Mouse (Mus musculus) brain, embryonic 14.5 days (tissue): Measurements from ENCODE around the gene Smpd4.

Experiments used
- CTCF ChIP-seq: fragments of 200-500 bp; IDR thresholded peaks from 2 replicates; pipeline ENCODE4 v1.5.1; 2012; ENCODE audit warnings: inconsistent platforms, mild to moderate bottlenecking, moderate library complexity, borderline replicate concordance; ENCODE audit not compliant: insufficient read depth, insufficient read length; ENCODE audit errors: extremely low read depth
- POLR2A ChIP-seq: fragments of 200-500 bp; IDR thresholded peaks from 2 replicates; pipeline ENCODE4 v1.6.1; 2012; ENCODE audit warnings: mild to moderate bottlenecking, inconsistent platforms, borderline replicate concordance; ENCODE audit not compliant: poor library complexity, insufficient read depth, insufficient read length, severe bottlenecking; ENCODE audit errors: extremely low read depth

DNA sequence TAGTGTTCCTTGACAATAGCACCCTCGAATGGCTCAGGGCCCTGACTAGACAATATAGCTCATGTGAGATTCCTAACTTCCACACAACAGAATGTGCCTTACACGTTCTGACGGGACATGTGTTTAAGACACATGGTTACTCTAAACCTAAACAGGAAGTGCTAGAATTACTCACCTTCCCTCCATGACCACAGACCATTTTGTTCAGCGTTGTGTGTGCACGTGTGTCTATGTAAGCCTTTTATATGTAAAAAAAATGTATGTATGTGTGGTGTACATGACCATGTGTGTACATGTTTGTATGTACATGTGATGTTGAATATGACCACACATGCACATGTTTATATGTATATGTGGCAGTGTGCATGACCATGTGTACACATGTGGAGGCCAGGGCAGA, 2.9 kb upstream of the Smpd4 start:
- TF ChIP-seq CTCF: no peak
- no peak for TF ChIP-seq POLR2A
